Mouse (Mus musculus): ENCODE data around the gene Art5. TPM values are rescaled to one million over a fixed set of nuclear protein-coding genes. Genes with fewer than 3 reads are reported as not detected.

Art5 gene
- polyA plus RNA-seq, 1 experiment from 2014 or later: 0.07 TPM

DNA sequence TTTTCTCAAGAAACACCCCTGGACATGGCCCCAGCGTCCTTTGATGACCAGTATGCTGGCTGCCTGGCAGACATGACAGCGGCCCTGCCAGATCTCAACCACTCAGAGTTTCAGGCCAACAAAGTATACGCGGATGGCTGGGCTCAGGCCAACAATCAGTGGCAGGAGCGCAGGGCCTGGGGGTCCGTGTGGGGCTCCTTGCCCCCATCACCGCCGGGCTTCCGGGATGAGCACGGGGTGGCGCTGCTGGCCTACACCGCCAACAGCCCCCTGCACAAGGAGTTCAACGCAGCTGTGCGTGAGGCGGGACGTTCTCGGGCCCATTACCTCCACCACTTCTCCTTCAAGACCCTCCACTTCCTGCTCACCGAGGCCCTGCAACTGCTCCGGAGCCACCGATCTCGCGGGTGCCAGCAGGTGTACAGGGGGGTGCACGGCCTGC lies 2.6 kb downstream of the Art5 start:
- Histone ChIP-seq H3K27ac (no peak overlapping the region), H3K9ac (peak overlapping the region; percentile 33)
- 21% methylated on average over 23 of the region's 23 CpGs for WGBS (ENCODE audit: insufficient replicate concordance)

DNA sequence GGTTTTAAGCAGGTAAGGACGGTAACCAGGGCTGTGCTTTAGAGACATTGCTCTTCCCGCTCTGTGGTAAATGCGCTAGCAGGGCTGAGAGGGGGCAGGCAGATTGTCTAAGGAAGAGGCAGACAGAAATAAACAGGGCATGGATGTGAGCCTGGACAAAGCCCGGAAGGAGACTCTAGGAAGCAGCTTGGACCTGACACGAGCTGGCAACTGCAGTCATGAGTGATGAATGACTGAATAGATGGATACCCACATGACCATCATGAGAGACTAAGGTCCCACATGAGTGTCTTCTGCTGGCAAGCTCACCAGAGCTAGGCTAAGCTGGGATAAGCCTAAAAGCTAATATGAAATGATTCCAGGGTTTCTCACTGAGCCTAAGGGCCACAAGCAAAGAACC lies 5.2 kb downstream of the Art5 start:
- Histone ChIP-seq H3K4me2 (no peak overlapping the region), H3K4me3 (replicated peaks) (no peak overlapping the region), H3K9ac (no peak overlapping the region), H3K9me3 (replicated peaks) (no peaks in the 10 kb centered on the region), H3K4me1 (replicated peaks) (peaks cover 45% of the 10 kb centered on the region), H3K36me3 (no peaks in the 10 kb centered on the region), H3K27me3 (peaks cover 5% of the 10 kb centered on the region), H3K27ac (peak overlapping the region; percentile 0; the same call in 1 of the 2 replicates)
- DNase-seq (no peak), ATAC-seq (ENCODE audit: low read depth) (no peak)
- 57% methylated on average over 5 of the region's 5 CpGs for WGBS (ENCODE audit: insufficient replicate concordance)

More for the DNA sequence above, 2.6 kb downstream of the Art5 start:
- H3K4me3 ChIP-seq (replicated peaks): peak overlapping the region; percentile 32
- H3K27me3 ChIP-seq: no peaks in the 10 kb centered on the region
- no peaks in the 10 kb centered on the region for H3K9me3 ChIP-seq (replicated peaks)
- peak overlapping the region; percentile 61 for H3K4me2 ChIP-seq
- peaks cover 27% of the 10 kb centered on the region for H3K4me1 ChIP-seq (replicated peaks)
- ATAC-seq (ENCODE audit: low read depth) (no peak), DNase-seq (no peak)
- H3K36me3 ChIP-seq: no peaks in the 10 kb centered on the region

DNA sequence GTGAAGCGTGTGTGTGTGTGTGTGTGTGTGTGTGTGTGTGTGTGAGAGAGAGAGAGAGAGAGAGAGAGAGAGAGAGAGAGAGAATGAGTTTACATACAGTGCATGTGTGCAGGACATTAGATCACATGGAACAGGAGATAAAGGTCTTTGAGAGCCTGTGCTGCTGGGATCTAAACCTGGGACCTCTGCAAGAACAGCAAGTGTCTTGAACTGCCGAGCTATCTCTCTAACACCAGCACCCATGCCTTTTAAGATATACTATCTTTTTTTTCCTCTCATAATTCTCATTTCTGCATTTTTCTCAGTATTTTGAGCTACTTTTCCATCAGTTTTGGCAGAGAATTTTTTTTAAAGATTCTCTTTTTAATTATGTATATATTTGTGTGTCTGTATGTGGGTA lies 5.7 kb downstream of the Art5 start:
- ATAC-seq (ENCODE audit: low read depth): peak; percentile 78
- DNase-seq: no peak
- Histone ChIP-seq H3K27ac (no peak overlapping the region), H3K9ac (no peak overlapping the region), H3K4me3 (replicated peaks) (no peak overlapping the region), H3K36me3 (no peaks in the 10 kb centered on the region), H3K27me3 (peaks cover 11% of the 10 kb centered on the region), H3K9me3 (replicated peaks) (no peaks in the 10 kb centered on the region), H3K4me2 (no peak overlapping the region), H3K4me1 (replicated peaks) (peaks cover 46% of the 10 kb centered on the region)
- WGBS (ENCODE audit: insufficient replicate concordance): 21% methylated on average over 2 of the region's 2 CpGs

DNA sequence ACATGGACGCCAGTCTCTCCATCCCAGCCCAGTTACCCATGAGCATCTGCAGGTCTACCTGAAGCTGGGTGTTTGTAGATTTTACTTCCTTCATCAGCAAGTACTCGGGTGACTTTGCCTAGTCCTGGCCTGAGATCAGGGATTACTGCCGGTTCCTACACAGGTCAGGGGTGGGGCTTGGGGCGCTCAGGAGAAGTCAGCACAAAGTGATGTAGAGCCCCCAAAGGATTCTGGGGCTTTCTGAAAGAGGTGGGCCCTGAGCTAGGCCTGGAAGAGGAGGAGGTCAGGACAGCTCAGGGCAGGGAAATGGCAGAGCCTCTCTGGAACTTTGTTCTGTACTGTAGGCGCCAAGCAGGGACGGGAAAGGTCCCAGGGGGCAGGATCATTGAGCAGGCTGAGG lies 6.6 kb downstream of the Art5 start:
- H3K36me3 ChIP-seq: no peaks in the 10 kb centered on the region
- no peak overlapping the region for H3K4me2 ChIP-seq
- ATAC-seq (ENCODE audit: low read depth): peak; percentile 27; the same call in 1 of the 2 replicates
- no peak overlapping the region for H3K4me3 ChIP-seq (replicated peaks)
- H3K9ac ChIP-seq: no peak overlapping the region
- no peak for DNase-seq
- H3K27me3 ChIP-seq: peaks cover 20% of the 10 kb centered on the region
- WGBS (ENCODE audit: insufficient replicate concordance): 48% methylated on average over 6 of the region's 6 CpGs
- H3K9me3 ChIP-seq (replicated peaks): no peaks in the 10 kb centered on the region
- peak overlapping the region; percentile 45; the same call in 1 of the 2 replicates for H3K27ac ChIP-seq
- H3K4me1 ChIP-seq (replicated peaks): peaks cover 46% of the 10 kb centered on the region

DNA sequence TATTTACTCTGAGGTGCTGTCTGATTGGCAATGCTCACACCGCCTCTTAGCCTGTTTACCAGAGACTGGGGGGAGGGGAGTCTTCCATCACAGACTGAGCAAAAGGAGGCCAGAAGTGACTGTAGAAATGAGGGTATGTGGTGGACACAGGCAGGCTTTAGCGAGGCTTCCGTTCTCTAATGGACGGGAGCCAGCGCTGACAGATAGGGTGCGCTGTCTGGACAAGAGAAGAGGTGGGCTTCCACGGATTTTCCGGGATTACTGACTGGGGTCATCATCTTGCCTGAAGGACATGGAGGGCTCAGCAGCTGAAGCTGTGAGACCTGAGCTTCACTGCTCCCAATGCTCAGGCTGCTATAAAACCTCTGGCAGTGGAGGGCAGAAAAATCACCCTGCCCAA lies 7.0 kb downstream of the Art5 start:
- ATAC-seq (ENCODE audit: low read depth) (no peak), DNase-seq (no peak)
- WGBS (ENCODE audit: insufficient replicate concordance): 59% methylated on average over 8 of the region's 8 CpGs
- H3K9ac ChIP-seq: no peak overlapping the region
- peaks cover 20% of the 10 kb centered on the region for H3K27me3 ChIP-seq
- H3K36me3 ChIP-seq: no peaks in the 10 kb centered on the region
- no peak overlapping the region for H3K4me2 ChIP-seq
- H3K27ac ChIP-seq: no peak overlapping the region
- H3K4me3 ChIP-seq (replicated peaks): no peak overlapping the region
- H3K4me1 ChIP-seq (replicated peaks): peaks cover 46% of the 10 kb centered on the region
- H3K9me3 ChIP-seq (replicated peaks): no peaks in the 10 kb centered on the region

DNA sequence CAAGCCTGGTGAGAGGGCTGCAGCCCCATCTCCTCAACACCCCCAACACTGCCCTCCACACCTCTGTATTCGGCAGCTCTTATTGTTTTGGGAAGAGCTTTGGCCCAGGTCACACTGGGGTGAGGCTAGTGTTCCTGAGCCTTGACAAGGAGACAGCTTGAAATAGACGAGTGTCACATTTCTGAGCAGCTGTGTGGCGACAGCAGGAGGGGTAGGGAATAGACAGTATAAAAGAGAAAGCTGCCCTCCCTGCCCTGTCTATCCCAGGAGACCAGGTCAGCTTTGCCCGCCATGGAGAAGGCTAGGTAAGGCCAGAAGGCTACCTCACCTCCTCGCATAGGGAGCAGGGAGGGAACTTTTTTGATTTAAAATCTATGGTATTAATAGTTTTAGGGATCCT lies 7.8 kb downstream of the Art5 start, which contains the start of gene Art1:
Gene Art1, plus strand, starts transcription at position 257 of the 400 bp plus-strand sequence.
- Histone ChIP-seq H3K4me2 (peak within 1 kb of the TSS; percentile 73), H3K9ac (no peak within 1 kb of the TSS), H3K27ac (no peak within 1 kb of the TSS), H3K36me3 (no peaks in the 10 kb centered on the region), H3K4me3 (replicated peaks) (0 out of 2 replicates have a peak within 1 kb of the TSS, but pooled peaks have one; percentile 44), H3K27me3 (peaks cover 20% of the 10 kb centered on the region), H3K9me3 (replicated peaks) (no peaks in the 10 kb centered on the region), H3K4me1 (replicated peaks) (peaks cover 42% of the 10 kb centered on the region)
- ATAC-seq (ENCODE audit: low read depth): no peak
- DNase-seq: no peak
- WGBS (ENCODE audit: insufficient replicate concordance): 60% methylated on average over 5 of the region's 5 CpGs

DNA sequence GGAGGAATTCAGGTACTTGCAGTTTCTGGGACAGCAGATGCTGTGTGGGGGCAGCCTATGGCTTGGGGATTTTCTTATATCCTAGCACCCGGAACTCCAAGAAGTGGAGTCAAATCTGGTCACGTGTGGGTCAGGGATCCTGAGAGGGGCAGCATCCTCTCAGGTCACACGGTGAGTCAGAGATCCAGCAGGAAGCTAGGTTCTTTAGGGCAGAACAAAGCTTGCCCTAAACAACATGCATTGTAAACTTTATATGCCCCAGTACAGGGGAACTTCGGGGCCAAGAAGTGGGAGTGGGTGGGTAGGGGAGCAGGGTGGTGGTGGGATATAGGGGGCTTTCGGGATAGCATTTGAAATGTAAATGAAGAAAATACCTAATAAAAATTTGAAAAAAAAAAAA lies 8.4 kb downstream of the Art5 start:
- H3K9ac ChIP-seq: no peak overlapping the region
- peaks cover 20% of the 10 kb centered on the region for H3K27me3 ChIP-seq
- ATAC-seq (ENCODE audit: low read depth) (no peak), DNase-seq (no peak)
- no peaks in the 10 kb centered on the region for H3K36me3 ChIP-seq
- H3K4me1 ChIP-seq (replicated peaks): peaks cover 42% of the 10 kb centered on the region
- H3K9me3 ChIP-seq (replicated peaks): no peaks in the 10 kb centered on the region
- no peak overlapping the region for H3K27ac ChIP-seq
- 0 out of 2 replicates have a peak overlapping the region, but pooled peaks have one; percentile 73 for H3K4me2 ChIP-seq
- H3K4me3 ChIP-seq (replicated peaks): 0 out of 2 replicates have a peak overlapping the region, but pooled peaks have one; percentile 44
- WGBS (ENCODE audit: insufficient replicate concordance): 54% methylated on average over 5 of the region's 5 CpGs

DNA sequence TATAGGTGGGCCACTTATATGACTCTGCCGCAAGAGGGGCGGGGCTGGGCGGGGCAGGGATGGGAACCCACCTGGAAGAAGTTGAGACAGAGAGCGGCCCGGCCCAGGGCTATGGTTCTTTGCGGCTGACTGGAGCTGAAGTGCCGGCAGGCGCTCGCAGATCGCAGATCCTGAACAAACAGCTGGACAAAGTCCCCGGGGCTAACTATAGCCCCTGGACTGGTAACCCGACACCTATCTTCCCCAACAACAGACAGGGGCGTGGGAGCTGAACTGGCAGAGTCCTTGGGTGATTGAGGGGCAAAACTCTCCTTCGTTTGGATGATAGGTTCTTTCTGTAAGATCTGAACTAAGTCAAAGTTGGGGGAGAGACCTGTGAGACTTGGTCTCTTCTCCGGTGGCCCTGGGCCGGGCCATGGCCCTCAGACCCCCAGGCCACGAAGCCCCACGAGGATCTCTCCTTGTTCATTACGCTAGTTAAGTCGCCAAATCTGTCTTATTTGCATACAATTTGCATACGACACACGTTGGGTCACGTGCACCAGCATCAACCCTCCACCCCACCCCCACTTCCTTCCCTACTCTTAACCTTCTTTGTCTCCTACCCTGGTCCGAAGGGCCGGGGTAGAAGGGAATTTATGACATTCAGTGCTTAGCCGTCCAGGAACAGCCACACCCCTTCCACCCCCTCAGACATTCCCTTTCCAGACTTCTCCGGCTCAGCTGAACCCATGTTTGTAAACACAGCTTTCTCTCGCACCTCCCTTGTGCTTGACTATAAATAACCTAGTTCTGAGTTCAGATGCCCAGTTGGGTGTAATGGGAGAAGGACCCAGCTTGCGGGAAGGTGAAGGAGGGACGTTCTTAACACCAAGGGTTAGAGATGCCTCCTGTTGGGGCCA lies 9.3 kb downstream of the Art5 start:
- ATAC-seq (ENCODE audit: low read depth): peak; percentile 59
- Histone ChIP-seq H3K4me1 (replicated peaks) (peaks cover 42% of the 10 kb centered on the region), H3K27ac (no peak overlapping the region), H3K36me3 (no peaks in the 10 kb centered on the region), H3K4me3 (replicated peaks) (peak overlapping the region; percentile 44), H3K4me2 (peak overlapping the region; percentile 73), H3K27me3 (peaks cover 20% of the 10 kb centered on the region), H3K9me3 (replicated peaks) (no peaks in the 10 kb centered on the region), H3K9ac (peak overlapping the region; percentile 7)
- DNase-seq: no peak
- WGBS (ENCODE audit: insufficient replicate concordance): 6% methylated on average over 30 of the region's 30 CpGs

DNA sequence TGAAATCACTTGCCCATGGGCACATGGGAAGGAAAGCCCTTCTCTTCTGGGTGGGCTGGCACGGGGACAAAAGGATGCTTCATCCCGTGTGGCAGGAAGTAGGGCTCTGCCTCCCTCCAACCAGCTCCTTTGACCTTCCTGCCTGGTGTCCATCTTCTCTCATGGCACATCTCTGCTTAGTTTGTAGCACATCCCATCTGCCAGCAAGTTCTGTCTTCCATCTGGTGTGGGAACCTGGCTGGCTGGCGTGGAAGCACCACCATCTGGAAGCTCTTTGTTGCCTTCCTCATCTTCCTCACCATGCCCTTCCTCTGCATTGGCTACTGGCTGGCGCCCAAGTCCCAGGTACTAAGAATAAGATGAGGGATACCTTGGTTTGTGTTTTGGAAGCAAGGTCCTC lies 22.0 kb downstream of the Art5 start:
- Histone ChIP-seq H3K4me3 (replicated peaks) (no peak overlapping the region), H3K4me1 (replicated peaks) (no peaks in the 10 kb centered on the region), H3K27me3 (no peaks in the 10 kb centered on the region), H3K9me3 (replicated peaks) (no peaks in the 10 kb centered on the region), H3K36me3 (peaks cover 24% of the 10 kb centered on the region), H3K4me2 (no peak overlapping the region), H3K27ac (no peak overlapping the region), H3K9ac (no peak overlapping the region)
- no peak for DNase-seq
- WGBS (ENCODE audit: insufficient replicate concordance): 67% methylated on average over 4 of the region's 4 CpGs
- ATAC-seq (ENCODE audit: low read depth): no peak

DNA sequence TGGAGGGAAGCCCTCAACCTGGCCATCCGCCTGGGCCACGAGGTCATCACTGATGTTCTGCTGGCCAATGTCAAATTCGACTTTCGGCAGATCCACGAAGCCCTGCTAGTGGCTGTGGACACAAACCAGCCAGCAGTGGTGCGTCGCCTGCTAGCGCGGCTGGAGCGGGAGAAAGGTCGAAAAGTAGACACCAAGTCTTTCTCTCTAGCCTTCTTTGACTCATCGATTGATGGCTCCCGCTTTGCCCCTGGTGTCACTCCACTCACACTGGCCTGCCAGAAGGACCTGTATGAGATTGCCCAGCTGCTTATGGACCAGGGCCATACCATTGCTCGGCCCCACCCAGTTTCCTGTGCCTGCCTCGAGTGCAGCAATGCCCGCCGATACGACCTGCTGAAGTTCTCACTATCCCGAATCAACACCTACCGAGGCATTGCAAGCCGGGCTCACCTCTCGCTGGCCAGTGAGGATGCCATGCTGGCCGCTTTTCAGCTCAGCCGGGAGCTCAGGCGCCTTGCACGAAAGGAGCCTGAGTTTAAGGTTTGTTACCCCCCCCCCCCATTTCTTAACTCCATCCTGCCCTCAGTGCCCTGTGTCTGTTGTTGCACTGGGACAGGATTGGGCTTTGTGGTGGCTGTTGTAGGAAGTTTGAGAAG lies 25.1 kb downstream of the Art5 start:
- no peak for DNase-seq
- Histone ChIP-seq H3K36me3 (peaks cover 53% of the 10 kb centered on the region), H3K9ac (no peak overlapping the region), H3K27ac (no peak overlapping the region), H3K27me3 (no peaks in the 10 kb centered on the region), H3K4me2 (no peak overlapping the region), H3K4me1 (replicated peaks) (no peaks in the 10 kb centered on the region), H3K9me3 (replicated peaks) (no peaks in the 10 kb centered on the region), H3K4me3 (replicated peaks) (no peak overlapping the region)
- 85% methylated on average over 26 of the region's 26 CpGs for WGBS (ENCODE audit: insufficient replicate concordance)
- ATAC-seq (ENCODE audit: low read depth): no peak

DNA sequence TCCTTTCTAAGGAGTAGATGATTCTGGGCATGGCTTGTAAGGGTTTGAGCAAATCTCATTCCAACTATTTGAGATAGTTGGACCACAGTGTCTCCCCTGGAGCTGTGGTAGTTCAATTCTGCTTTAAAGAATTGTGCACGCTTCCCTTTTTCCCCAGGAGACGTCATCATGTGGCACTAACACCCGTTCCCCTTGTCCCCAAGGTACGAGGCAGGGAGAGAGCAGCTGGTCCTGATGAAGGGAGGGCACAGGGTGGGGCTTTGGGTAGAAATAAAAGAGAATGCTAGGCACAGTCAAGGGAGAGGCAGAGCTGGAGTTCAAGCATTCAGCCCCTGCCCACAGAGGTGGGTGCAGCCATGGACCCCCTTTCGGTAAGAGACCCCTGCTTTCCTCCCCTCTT lies 26.5 kb downstream of the Art5 start, which contains the start of gene Trpc2:
Gene Trpc2, plus strand, starts transcription at position 301 of the 400 bp plus-strand sequence.
- Histone ChIP-seq H3K27ac (no peak within 1 kb of the TSS), H3K9me3 (replicated peaks) (no peaks in the 10 kb centered on the region), H3K4me1 (replicated peaks) (no peaks in the 10 kb centered on the region), H3K4me3 (replicated peaks) (no peak within 1 kb of the TSS), H3K9ac (no peak within 1 kb of the TSS), H3K36me3 (peaks cover 64% of the 10 kb centered on the region), H3K4me2 (no peak within 1 kb of the TSS), H3K27me3 (no peaks in the 10 kb centered on the region)
- DNase-seq (no peak), ATAC-seq (ENCODE audit: low read depth) (no peak)
- 72% methylated on average over 5 of the region's 5 CpGs for WGBS (ENCODE audit: insufficient replicate concordance)
